Mouse (Mus musculus) left cerebral cortex, adult 8-10 months (tissue): ENCODE results near the gene Gk. TPM values are rescaled to one million over a fixed set of nuclear protein-coding genes. Genes with fewer than 3 reads are reported as not detected.

ENCODE experiments used
- total RNA-seq, 4 experiments: library from RNA; stranded (reverse); gene quantifications; 2 replicates each; pipeline ENCODE4 v1.2.4; 2022

Gk gene
- total RNA-seq, 4 experiments from 2014 or later = 21.9 to 26.2 (median 24.3) TPM

Other genes starting within 250 kb of the Gk start
- gene Tab3, start 202.8 kb downstream of the Gk start, total RNA-seq = 10 to 100 TPM; 18.4 to 24.8 (median 22.0) TPM
- gene 5430427O19Rik, start 93.5 kb upstream of the Gk start, total RNA-seq = under 1 TPM; 0.21 to 0.28 (median 0.26) TPM